Mouse (Mus musculus) heart, postnatal 10 days (tissue): ENCODE data around the gene Casp12. TPM values are rescaled to one million over a fixed set of nuclear protein-coding genes. Genes with fewer than 3 reads are reported as not detected.
A peak's percentile ranks its signal among the peaks of the same experiment; 100 is the strongest.
"Not testable (repeated sequence)": the region's sequence is repeated elsewhere in the genome, so short reads cannot be mapped to it uniquely, and the experiment has no call there.

Experiments used
- DNase-seq, 2 experiments: peaks; one replicate each; pipeline ENCODE4 v3.0.0; 2021
- intact Hi-C: fragments of 180-260 bp; cut with DNase I; formaldehyde crosslinking; loops from one replicate; pipeline ENCODE4 v1.15.1; 2025
- total RNA-seq, 2 experiments: library from RNA; stranded (reverse); gene quantifications; 2 replicates each; pipeline ENCODE4 v1.2.3; 2021

The Casp12 gene
- 1 to 10 TPM; 6.9 to 7.1 TPM for total RNA-seq

DNA sequence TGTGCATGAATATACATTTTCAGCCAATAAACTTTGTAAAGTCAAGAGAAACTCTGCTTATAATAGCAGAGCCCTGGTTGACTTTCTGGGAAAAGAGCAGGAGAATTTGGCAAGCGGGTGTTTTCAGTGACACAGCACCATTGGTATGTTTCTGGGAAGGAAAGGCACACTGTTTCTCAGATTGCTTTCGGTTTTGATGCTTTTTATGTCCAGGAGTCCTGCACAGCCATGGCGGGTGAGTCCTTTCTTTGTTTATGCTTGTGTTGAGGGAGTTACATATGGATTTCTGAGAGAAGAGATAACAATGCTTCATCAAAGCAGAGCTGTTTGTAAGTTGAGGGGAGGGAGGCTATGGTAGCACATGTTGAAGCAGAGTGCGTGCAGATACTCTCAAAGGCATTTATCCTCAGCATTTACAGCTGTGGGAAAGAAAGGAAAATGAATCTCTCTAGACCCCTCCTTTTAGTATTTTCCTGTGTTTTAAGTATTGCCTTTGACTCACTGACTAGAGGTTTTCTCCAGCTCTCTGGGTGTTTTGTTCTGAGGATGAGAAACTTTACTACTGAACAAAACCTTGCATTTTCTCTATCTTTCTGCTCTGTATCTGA lies at the start of gene Casp12:
Casp12 (plus strand) TSS at position 140 of the 608 bp plus-strand sequence.
- DNase-seq, result peak; percentile 56 to 66
- intact Hi-C loops, result no loop called here

DNA sequence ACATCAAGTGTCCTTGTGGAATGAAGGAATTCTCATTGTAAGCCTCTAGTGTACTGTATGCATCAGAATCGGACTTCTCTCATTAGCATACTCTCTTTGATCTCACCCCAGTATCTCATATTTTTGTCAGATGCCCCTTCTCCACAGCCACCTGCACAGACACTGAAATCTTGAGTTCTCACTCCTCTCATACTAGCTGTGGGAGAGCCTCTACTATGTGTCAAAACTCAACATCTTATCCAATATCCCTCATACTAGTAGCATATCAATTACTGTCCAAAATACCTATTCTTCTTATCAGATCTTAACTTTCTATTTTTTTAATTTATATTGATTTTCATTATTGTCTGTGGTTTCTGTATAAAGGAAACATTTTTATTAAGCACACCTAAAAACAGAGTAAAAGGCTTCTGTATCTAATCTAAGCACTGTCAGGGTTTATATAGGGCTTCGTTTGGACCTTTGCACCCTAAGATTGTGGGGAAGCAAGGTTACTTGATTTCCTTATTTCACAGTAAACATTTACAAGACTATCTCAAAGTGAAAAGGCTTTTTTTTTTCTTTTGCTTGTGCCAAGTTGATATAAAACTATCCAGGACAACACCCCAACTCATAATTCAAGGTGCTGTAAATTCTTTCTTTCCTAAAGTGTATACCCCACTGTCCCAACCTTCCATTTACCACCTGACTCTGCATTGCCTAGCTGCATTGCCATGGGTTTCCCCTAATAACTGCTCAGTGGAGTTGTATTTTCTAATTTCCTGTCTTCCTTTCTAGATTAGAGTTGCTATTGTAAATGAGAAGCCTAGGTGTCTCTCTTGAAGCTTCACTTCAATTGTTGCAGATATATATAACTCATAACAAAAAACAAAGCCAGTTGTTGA lies 48.6 kb upstream of the Casp12 start:
- no peak for DNase-seq
- intact Hi-C loops, result no loop called here

- intact Hi-C loops, result no loop called here
These were observed 46.7 kb upstream of the Casp12 start, which contains the start of gene Casp1 for GRCm38 (mm10) chr9:5298329-5299131. Gene Casp1, plus strand, starts transcription at chr9:5298517.

DNA sequence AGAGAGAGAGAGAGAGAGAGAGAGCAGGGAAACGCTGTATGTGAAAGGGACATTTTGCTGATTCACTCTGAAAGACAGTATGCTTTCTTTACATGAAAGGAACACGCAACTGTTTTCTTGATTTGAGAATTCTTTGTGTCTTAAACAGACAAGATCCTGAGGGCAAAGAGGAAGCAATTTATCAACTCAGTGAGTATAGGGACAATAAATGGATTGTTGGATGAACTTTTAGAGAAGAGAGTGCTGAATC lies 46.2 kb upstream of the Casp12 start:
- intact Hi-C loops, result no loop called here
- no peak for DNase-seq

More at GRCm38 (mm10) chr9:5298329-5299131, 46.7 kb upstream of the Casp12 start, which contains the start of gene Casp1:
- DNase-seq, result no peak

GRCm38 (mm10) chr9:5308561-5308960 lies 36.7 kb upstream of the Casp12 start, which contains the start of gene Casp4:
Gene Casp4, plus strand, starts transcription at chr9:5308828.
- DNase-seq, result peak; percentile 32 to 33
- intact Hi-C loops, result no loop called here

DNA sequence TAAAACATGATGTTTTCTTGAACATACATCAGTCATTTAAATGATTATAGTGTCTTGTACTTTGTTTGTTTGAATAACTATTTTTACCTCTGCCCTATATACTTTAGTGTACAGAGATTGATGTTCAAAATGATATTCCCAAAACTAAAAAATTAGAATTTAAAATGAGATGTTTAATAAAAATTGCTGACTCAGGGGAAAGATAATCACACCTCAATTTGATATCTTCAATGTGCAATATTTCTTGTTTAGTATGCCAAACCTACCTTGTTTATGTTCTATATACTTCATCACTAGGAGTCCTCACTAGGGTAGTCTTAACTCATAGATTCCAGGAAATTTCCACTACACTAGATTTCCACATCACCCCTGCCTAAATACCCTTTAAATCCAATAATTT lies 35.1 kb upstream of the Casp12 start:
- intact Hi-C loops, result no loop called here
- no peak for DNase-seq

- peak in 1 of 2 experiments; percentile 3 for DNase-seq
These were observed 33.8 kb upstream of the Casp12 start for GRCm38 (mm10) chr9:5311435-5311834.

DNA sequence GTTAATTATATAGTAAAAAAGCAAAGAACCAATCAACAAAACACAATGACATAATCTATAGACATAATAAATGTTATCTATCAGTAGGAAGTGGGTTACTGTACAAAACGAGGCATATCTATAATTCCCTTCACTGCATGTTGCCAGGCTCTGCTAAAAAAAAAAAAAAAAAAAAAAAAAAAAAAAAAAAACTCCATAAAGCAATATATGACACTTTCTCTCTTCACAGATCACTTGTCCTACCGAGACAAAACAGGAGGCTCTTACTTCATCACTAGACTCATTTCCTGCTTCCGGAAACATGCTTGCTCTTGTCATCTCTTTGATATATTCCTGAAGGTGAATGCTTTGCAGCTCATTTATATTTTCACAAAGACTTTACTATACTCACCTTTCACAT lies 17.0 kb upstream of the Casp12 start:
- no peak for DNase-seq
- intact Hi-C loops, result no loop called here

More at GRCm38 (mm10) chr9:5311435-5311834, 33.8 kb upstream of the Casp12 start:
- intact Hi-C loops, result no loop called here

- DNase-seq, result no peak
- intact Hi-C loops, result no loop called here
These were observed 12.8 kb upstream of the Casp12 start for GRCm38 (mm10) chr9:5332441-5332840.

GRCm38 (mm10) chr9:5333422-5333821 lies 11.8 kb upstream of the Casp12 start:
- no peak for DNase-seq
- intact Hi-C loops, result no loop called here

DNA sequence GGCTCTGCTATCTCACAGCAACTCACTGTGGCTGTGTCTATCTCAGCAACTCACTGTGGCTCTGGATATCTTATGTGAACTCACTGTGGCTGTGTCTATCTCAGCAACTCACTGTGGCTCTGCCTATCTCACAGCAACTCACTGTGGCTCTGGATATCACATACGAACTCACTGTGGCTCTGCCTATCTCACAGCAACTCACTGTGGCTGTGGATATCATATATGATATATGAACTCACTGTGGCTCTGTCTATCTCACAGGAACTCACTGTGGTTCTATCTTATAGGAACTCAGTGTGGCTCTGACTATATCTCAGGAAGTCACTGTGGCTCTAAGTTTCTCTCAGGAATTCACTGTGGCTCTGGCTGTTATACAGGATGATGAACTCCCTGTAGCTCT lies 2.1 kb upstream of the Casp12 start:
- DNase-seq, result no peak
- intact Hi-C loops, result no loop called here

- DNase-seq, result peak in 1 of 2 experiments; percentile 10
- intact Hi-C loops, result no loop called here
These were observed 1.1 kb upstream of the Casp12 start for GRCm38 (mm10) chr9:5344090-5344489.

DNA sequence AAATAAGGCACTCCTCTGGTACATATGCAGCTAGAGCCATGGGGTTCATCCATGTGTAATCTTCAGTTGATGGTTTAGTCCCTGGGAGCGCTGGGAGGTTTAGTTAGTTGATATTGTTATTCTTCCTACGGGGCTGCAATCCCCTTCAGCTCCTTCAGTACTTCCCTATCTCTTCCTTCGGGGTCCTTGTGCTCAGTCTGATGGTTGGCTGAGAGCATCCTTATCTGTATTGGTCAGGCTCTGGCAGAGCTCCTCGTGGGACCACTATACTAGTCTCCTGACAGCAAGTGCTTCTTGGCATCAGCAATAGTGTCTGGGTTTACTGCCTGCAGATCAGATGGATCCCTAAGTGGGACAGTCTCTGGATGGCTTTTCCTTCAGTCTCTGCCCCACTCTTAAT lies 2.2 kb downstream of the Casp12 start:
- DNase-seq, result no peak
- intact Hi-C loops, result no loop called here

- DNase-seq, result no peak
- intact Hi-C loops, result no loop called here
These were observed 8.4 kb downstream of the Casp12 start for GRCm38 (mm10) chr9:5353673-5354072.

- DNase-seq, result no peak
- intact Hi-C loops, result no loop called here
These were observed 11.6 kb downstream of the Casp12 start for GRCm38 (mm10) chr9:5356801-5357200.

DNA sequence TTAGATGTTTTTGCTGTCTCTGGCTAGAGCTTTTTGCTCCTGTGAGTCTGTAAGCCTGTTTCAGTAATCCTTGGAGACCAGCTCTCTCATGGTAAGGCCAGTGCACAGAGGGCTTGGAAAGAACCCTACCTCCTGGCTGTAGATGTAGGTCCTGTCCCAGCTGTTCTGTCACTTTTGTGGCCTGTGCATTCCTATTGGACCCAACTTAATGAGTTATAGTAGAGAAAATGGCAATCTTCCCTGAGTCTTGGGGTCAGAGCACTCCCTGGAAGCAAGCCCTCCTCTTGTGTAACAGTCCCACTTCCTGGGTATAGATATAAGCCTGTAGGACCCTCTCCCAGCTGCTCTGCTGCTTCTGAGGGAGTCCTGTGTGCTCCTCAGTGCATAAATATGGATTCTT lies 48.3 kb downstream of the Casp12 start:
- intact Hi-C loops, result no loop called here
- DNase-seq, result no peak

GRCm38 (mm10) chr9:5395861-5396260 lies 50.6 kb downstream of the Casp12 start:
- DNase-seq, intact Hi-C loops: not testable (repeated sequence)

DNA sequence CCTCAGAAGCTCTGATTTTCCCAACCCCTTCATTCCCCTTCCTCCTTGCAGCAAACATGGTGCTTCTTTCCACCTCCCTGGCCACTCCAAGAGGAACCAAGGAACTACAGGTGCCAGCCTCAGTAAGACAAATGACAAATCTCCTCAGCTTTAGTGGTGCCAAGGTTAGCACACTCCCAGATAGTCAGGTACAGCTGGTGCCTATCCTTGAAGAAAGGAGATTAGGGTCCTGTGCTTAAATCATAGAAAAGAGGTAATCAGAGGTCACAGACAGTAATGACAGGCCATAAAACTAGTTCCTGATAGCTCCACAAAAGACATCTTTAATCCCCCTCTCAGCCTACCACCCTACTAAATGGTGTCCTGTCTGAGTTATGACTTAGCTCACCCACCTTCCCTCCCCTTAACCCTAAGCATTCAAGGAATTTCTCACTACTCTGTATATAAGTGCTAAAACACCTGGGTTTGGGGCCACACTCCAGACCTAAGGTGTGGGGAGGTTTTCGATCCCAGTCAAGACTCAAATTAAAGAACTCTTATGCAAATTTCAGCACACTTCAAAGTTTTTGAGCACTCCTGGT lies 65.8 kb downstream of the Casp12 start:
- intact Hi-C loops, result no loop called here
- no peak for DNase-seq

DNA sequence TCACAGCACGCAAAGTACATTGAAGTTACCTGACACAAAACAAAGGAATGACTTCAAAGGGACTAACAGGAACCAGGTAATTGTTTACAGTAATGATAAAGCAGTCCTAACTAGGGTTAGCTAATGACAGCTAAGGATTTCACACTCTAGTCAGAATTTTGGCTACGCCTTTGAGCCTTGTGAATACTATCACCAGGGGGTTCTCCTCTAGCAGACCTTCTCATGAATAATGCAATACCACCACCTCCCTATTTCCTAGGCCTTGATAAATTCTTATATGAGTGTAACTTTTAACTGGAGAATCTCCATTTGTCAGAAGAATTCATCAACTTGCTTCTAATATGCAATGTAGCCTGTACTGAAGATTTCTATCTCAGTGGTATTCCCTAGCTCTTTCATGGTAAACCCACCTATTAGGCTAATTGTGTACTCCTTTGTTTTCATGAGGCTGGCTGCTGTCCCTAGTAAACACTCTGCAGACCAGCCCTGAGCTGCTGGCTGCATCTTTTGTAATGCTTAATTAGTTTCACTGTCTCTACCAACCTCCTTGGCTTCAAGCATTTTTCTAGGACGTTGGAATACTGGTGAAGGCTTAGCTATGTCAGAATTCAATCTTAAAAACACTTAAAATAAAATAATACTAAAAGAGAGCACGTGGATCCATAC lies 67.3 kb downstream of the Casp12 start:
- DNase-seq, result no peak
- intact Hi-C loops, result no loop called here

- intact Hi-C loops, result no loop called here
- DNase-seq, result no peak
These were observed 72.6 kb downstream of the Casp12 start for GRCm38 (mm10) chr9:5417871-5418270.
